Mouse (Mus musculus) layer of hippocampus, adult 11-12 months (tissue): ENCODE results near the gene Map4k4.
A peak's percentile ranks its signal among the peaks of the same experiment; 100 is the strongest.

Experiments
- DNase-seq: peaks from one replicate; pipeline ENCODE4 v3.0.0; 2022; ENCODE audit warnings: low spot score

Map4k4 gene

DNA sequence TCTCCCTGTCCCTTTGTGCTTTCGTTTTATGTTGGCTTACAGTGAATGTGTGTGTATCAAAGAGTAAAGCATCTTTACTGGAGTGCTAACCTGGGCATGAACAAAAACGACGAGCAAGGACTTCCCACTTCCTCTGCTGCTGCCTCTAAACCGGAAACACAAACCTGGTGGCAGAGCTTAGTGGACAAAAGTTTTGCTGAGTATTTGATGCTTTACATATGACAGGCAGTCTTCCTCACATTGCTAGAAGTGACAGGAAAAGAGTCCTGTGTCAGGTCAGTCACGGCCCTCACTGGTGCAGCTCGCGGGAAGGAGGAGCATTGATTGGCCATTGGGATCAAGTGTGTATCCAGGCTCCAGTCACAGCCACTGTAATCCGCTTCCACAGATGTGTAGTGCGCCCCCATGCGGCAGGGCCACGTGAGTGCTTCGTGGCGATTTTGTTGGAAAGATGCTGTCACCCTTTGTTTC is 35.7 kb downstream of the Map4k4 start:
- DNase-seq, result peak; percentile 91

DNA sequence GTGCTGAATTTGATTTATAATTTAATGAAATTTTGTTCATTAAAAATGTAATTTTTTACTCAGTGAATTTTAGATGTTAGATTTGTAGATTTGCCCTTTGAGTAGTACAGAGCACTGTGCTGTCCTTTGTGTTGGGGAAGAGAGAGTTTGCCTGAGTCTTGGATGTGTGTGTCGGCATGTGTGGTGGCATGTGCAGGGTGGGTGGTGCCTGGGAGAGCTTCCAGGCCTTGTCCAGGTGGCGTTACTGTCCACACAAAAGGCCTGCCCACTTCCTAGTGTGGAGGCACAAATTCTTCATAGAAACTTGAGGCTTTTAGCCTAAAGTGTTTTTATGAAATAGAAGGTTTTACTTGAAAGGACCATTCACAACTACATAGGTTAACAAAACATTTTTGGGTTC is 36.2 kb downstream of the Map4k4 start:
- DNase-seq, result peak; percentile 57

DNA sequence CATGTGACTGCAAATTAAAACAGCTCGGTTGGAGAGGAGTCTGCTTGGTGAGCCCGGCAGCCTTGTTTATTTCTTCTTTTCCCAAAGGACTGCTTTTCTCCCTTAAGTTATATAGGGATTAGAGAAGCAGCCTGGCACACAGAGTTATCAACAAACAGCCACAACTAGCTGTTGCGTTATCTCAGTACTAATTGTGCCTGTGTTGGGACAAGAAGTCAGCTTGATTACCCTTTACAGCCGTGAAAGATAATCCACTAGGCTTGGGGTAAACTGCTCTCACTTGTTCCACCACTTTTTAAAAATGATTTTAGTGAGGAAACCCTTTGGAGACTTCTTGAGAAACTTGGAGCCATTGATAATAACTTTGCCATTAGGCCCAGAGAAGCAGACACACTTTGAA is 36.9 kb downstream of the Map4k4 start:
- no peak for DNase-seq

DNA sequence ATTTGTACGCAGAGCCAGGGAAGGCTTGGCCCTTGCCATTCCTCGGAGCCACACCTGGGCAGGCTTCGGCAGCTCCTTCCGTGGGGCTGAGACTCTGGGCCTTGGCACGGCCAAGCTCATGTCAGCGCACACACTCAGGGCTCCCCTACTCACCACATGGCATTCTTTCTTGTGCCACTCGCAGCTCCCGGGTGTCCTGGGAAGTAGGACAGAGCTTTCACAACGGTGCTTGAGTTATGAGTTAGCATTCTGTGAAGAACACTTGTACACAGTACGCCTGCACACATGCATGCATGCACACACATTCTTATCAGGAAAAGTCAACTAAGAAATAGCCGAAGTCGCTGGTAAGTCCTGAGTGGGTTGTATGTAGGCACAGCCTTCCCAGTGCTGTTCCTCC is 38.7 kb downstream of the Map4k4 start:
- no peak for DNase-seq

DNA sequence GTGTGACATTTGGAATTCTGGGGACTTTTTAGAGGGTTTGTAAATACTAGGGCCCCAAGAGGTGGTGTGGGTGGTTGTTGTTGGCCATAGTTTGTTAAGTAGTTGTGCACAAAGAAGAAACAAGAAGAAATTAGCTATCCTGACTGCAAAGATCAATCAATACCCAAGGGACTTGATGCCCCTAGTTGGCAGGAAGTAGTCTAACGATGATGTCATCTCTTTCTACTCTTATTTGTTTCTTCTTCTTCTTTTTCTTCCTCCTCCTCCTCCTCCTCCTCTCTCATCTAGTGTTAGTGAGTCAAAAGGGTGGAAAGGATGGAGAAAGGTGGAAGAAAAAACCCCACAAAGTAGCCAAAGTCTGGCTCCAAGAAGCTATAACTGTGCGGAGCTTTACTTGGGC is 39.6 kb downstream of the Map4k4 start:
- DNase-seq, result no peak

DNA sequence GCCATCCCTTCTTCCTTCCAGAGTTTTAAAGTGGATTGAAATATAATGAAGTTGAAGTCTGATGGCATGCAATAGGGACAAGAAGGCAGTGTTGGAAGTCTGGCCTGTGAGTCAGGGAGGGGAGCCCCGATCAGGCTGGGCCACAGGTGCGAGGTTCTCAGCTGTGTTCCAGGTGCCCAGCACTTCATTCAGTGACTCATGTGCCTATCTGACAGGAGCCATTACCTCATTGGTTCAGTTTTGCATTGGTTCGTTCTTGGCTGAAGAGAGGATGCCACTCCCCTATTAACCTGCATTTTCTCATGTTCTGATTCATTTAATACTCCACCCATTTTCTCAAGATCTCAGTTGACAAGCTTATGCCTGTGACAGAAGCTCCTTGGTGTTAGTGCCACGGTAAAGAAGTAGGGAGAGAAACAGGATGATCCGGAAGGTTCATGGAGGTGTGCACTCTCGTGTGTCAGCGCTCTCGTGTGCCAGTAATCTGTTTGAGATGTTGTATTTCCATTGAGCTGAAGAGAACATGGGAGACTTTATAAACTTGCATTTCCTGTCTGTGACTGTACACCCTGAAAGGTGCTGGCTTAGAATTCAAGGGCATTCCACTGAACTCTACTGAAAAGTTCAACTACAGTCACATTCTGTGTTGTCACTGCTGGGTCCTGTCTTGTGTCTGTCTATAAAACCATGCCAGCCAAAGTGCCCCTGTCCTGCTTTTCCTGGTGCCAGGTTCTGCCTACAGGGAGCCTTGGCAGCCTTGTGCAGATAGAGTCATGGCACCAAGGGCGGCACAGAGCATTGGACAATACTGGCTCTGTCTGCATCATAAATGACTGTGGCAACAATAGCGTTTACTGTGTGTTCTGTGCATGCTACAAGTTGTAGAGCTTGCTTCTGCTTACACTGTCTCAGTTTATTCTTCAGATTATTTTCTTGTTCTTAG is 40.8 kb downstream of the Map4k4 start:
- peak; percentile 69 for DNase-seq

DNA sequence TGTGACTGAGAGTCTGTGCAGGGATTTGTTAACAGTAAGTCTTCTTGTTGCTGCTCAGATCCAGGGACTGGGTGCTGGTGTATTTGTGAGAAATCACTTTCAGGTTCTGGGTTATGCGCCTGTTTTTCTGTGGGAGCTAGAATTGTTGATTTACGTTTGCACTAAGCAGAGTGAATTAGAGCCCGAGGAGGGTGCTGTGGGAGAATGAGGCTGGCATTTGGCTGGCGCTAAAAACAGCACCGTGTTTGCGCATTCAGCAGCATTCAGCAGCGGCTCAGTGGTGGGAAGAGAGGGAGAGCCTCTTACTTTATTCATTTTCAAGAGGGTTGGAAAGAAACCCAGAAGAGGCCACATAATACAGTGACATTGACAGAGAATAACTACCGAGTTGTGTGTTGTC is 42.2 kb downstream of the Map4k4 start:
- peak; percentile 76 for DNase-seq

DNA sequence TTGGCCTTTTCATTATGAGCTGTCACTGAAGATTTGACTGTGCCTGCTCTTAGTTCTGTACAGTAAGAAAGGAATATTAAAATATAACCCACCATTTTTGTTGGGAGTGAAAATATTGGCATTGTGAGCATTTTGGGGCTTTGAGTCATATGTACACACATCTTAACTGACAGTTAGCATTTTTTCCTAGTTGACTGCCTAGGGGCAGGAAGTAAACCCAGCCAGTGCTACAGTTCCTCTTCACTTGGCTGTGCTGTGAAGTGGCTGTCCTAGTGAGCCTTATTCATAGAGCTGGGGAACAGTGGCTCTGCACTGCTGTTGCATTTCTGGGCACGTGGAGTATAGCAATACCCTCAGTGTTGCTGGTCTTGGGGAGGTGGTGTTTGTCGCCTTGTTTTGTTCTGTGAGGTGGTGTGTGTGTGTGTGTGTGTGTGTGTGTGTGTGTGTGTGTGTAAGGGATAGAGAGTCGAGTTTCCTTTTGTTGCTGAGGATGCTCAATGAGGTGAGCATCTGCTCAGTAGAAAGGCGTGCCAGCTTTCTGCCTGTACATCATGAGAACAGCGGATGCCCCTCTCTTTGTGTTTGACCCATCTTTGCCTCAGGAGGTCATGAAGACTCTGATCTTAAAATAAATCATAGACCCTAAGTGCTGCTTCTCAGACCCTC is 43.7 kb downstream of the Map4k4 start:
- no peak for DNase-seq

DNA sequence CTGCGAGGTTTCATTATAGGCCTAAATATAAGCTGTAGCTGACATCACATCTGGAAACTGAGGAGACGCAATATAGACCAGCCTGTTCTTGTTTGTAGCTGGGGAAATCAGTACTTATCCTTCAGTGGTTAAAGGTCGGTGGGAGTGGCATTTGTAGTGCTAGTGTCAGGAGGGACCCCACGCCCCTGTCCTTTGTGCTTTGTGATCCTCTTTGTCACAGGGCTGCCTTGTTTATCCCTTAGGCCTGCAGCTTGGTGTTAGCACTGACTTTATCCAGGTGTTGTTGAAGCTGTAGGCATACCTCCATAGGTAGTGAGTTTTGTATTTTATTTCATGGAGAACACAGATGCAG is 44.2 kb downstream of the Map4k4 start:
- DNase-seq, result no peak

DNA sequence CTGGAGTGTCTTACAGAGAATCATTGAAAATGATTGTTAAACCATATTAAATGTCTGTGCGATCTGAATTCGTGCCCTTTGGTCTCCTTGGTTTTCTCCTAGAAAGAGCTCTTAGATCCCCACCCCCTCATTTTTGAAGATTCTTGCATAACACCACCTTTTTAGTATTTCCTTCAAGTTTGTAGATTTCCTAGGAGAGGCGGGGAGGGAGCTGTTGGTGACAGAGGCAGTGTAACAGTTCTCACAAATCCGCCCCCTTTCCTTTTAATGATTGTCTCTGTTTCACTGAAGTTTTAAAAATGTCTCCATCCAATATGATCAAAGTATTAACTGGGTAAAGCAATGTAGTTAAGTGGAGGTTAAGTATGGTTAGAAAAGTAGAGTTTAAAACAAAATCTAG is 45.7 kb downstream of the Map4k4 start:
- DNase-seq, result no peak

DNA sequence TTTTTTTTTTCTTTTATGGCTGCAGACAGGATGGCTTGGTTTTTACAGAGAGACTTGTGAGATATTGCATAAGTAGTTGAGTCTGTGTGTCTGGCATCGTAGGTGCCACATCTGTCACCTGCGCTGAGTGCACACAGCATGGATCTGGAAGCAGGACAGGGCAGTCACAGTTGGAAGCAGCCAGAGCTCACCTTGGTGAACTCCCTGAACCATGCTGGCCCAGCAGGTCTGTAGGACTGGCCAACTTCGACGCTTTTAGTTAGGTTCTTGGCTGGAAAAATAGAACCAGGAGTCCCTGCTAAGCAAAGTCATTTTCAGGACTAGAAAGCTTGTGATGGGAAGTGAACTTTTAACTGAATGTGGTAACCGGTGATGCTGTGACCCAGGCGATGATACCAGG is 46.5 kb downstream of the Map4k4 start:
- no peak for DNase-seq

DNA sequence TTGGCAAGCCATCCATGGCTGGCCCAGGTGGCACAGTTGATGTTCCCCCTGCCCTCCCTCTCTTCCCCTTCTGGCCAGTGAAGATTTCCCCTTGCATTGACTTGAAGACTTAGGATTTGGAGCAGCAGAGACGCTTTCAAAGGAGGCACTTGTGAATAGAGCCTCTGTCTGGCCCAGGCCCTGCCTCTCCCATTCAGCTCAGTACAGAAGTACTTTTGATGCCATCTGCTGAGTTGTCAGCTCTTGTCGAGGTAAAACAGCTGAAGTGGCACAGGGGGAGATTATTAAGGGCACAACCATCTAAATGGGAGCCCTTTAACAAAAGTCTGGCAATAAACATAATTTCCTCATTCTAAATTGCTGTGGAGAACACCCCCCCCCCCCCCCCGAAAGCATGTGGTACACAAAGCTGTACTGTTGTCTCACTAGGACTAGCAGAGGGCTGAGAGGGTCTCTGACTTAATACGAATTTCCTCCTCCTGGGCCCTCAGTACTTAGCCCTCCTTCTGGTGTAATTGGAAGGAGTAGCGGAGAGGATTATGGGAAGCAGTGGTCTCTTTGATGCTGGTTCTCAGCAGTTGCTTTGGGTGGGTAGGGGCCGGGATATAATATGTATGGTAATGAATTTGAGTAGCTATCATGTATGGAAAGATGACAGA is 47.1 kb downstream of the Map4k4 start:
- peak; percentile 66 for DNase-seq

DNA sequence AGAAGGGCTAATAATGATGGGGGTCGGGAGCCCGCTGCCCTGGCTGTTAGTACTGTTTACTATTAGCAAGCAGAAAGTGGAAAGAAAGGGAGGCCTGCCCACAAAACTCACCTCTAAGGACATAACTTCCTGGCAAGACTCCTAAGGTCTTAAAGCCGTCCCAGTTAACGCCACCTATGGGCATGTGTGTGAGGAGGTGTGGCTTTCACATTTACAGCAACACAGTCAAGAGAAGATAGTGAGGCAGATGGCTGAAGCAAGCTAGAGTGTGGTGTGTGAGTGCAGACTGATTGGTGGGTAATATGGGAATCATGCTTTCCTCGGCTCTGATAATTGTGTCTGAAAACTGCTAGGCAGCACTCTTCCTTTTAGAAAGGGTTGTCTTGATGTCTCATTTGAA is 48.5 kb downstream of the Map4k4 start:
- DNase-seq, result no peak

DNA sequence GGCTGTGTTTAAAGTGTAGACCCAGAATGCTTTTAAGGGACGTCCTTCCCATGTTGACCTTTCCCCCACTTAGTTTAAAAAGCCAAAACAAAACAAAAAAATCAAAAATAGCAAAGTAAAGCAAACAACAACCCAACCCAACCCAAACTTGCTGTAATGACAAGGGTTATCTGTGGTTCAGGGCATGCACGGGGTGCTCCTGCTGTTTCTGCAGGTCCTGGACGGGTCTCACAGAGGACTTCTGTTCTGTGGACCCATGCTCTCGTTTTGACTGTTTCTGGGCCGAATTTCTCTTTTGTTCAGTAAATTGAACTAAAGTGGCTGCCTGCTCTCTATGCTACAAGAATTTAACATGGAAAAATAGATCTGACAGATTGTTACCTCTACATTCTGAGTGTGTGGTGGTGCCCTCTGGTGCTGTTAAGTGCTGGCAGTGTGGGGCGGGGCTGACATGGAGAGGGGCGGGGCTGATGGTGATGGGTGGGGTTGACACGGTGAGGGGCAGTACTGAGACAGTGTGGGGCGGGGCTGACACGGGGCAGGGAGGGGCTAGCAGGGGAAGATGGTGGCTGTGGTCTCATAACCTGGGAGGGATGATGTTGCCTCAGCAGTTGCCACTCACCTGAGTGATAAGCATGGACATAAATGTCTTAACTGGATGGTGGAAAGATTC is 49.2 kb downstream of the Map4k4 start:
- no peak for DNase-seq

DNA sequence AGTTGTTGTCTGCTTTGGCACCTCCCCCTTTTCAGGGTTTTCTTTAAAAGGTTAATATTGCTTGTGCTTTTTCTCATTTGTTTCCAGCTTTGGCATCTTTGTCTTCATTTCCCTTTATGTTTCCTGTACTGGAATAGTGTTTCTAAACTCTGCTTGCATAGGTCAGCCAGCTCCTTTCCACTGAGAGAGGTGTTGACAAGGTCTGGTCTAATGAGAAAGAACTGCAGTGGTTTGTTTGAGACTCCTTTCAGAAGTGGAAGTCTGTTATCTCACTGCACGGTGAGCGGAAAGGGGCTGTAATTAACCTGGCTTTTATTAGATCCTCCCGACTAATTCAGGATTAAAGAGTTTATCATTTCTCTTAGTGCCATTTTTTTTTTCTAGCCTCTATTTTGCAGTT is 49.9 kb downstream of the Map4k4 start:
- DNase-seq, result no peak

DNA sequence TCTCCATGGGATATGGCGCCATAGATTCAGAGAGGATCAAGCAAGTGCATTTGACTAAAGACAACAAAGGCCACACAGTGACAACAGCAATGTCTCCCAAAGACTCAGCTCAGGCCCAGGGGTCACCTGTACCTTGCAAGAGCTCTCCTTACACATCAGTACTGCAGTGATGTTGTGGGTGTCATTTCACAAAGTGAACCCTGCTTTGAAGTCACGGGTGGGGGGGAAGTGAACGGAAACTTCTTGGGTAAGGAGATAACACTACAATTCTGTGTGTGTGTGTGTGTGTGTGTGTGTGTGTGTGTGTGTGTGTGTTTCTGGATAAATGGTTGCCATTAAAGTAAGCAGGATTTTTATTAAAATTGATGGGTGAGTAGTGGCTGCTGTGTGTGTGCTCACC is 53.9 kb downstream of the Map4k4 start:
- no peak for DNase-seq

DNA sequence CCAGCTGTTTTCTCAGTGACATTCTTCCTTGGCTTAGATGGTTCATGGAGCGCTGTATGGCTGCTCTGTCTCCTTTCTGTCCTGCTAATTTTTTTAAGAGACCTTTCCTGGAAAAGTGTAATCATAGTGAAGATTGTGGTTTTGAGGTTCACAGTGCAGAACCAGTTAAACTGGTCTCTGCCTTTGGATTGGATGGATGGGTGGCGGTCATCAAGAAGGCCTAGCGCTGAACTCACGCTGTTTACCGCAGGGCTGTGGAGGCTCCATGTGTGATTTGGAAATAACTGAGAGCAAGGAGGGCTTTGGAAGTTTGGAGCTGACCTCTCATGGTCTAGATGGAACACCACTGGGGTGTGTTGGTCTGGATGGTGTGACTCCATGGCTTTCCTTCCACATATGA is 56.0 kb downstream of the Map4k4 start:
- no peak for DNase-seq

DNA sequence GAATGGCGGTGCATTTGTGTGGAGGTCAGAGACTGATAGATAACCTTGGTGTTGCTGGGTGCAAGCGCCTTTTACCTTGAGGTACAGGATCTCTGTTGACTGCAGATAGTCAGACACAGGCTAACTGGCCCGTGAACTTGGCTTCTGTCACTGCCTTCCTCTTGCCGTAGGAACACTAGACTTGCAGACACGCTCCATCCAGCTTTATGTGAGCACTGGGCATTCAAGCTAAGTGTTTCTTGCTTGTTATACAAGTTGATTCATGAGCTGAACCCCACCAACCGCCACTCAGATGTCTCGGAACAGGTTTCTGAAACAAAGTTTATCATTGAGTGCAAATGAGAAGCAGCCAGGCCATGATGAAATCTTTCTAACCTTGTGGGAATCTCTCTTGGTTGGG is 57.3 kb downstream of the Map4k4 start:
- no peak for DNase-seq

DNA sequence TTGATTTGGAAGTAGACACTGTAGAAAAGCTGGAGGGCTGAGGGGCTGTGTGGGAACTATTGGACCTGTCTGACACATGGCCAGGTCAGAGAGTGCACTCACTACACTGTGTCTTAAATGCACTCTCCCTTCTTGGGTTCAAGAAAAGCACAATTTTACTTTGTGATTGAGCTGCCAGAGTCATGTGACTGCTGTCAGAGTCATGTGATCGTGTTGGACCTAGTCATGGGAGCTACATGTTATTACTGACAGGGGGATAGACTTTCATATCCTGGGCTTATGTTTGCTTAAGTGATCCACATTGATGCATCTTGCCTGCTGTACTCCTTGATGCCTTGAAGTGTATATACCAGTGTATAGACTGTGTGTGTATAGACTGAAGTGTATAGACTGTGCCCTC is 59.9 kb downstream of the Map4k4 start:
- DNase-seq, result no peak

DNA sequence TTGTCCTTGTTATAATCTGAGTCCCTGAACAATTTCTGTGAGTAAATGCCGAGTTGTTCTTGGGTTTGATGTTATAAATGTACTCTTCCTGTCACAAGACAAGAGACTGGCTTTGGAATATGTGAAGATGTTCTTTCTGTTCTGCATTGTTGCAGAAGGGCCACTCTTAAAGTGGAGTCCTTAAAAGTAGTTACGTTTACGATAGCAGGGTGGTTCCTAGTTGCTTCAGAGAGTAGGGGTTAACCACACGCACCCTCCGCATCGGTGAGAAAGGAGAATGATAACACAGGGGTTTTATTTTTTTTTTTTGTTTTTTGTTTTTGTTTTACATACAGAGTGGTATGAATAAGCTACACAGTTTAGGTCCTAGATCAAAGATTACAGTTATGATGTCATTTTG is 60.4 kb downstream of the Map4k4 start:
- no peak for DNase-seq

DNA sequence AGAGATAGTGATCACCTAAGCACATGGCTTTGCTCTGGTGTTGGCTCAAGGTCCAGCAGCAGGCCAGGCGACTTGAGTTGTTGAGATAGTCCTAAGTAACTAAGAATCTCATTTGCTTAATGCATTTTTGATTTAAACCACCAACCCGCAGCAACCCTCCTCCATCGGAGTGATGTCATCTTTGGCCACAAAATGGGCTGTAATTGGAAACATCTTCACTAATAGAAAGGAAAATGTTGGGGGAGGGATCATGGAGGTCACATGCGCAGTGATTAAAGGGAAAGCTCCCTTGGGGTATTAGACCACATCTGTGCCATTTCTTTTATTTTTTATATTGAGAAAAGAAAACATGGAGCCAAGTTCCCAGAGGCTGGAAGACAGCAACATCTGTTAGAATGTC is 61.6 kb downstream of the Map4k4 start:
- no peak for DNase-seq

DNA sequence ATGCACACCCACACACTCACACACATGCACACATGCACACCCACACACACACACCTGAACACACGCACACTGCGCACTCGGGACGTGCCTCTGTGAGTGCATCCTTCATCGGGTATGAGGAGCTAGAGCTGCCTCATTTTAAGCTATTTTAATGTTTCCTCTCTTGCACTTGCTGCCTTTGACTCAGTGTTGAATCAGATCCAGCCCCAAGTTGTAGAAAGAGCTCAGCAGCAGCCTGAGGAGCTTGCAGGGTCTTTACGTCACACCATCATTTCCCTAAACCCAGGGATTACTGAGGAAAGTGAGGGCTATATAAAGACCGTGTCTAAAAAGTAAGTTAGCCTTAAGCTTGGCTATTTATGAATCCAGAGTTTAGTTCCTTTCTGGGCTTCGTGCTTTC is 62.1 kb downstream of the Map4k4 start:
- DNase-seq, result no peak

DNA sequence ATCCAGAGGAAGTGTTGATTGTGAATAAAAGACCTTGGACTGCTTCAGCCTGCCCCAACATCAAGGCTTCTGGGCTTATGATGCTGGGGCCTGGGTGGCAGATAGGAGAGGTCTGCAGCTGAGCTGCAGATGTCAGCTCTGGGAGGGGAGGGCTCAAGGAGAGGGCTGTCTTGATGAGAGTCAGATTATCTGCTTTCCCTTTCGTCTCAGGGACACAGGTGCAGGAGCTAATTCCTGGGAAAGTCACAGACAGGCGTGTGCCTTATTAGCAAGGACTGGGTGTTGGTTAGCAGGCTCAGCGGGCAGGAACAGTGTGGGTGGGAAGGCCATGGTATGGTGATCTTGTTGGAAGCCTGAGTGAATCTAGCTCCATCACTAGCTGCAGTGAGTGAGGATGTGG is 63.1 kb downstream of the Map4k4 start:
- no peak for DNase-seq
